Mouse (Mus musculus) ovary, postnatal 10 days (tissue): Measurements from ENCODE around the gene Gltpd2.
"Not testable (repeated sequence)": the region's sequence is repeated elsewhere in the genome, so short reads cannot be mapped to it uniquely, and the experiment has no call there.

Source experiments
- DNase-seq: peaks from one replicate; pipeline ENCODE4 v3.0.0; 2022; ENCODE audit warnings: low spot score

Gene Gltpd2

DNA sequence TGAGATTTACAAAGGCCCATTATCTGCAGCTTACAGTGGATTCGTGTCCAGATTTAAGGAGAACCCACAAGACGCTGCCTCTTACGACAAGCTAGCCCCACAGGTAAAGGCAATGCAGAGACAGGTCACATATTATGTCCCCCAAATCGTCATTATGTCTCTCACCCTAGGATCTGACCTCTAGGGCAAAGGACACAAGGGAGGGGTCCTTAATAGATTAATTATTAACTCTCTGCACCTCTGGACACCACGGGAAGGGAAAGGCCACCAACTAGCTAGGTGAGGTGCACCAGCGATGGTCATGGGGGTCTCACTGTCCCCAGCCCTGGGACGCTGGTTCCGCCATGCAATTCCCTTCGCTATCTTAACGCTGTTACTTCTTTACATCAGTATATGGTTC lies at the start of gene Gltpd2:
Gene Gltpd2 (plus strand): TSS at position 274 of the 400 bp plus-strand sequence.
- DNase-seq: no peak

- DNase-seq: no peak
Measured at GRCm38 (mm10) chr11:70469764-70470163, 49.2 kb upstream of the Gltpd2 start.

DNA sequence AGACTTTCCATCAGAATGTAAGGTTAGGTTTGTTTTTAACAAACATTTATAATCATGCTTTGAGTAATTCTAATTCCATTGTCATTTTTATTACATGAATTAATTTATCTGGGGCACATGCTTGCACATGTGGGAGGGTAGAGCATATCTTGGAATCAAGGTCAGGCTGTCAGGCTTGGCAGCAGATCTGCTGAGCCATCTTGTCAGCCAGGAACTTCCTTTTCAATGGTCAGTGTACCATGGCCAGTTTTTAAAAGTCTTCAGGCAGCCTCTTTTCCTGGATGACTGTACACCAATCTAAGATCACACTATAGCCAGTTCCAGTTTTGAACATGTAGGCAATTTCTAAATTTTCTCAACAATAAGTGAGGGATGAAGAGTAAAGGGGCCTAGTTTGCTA lies 46.3 kb upstream of the Gltpd2 start:
- DNase-seq: no peak

DNA sequence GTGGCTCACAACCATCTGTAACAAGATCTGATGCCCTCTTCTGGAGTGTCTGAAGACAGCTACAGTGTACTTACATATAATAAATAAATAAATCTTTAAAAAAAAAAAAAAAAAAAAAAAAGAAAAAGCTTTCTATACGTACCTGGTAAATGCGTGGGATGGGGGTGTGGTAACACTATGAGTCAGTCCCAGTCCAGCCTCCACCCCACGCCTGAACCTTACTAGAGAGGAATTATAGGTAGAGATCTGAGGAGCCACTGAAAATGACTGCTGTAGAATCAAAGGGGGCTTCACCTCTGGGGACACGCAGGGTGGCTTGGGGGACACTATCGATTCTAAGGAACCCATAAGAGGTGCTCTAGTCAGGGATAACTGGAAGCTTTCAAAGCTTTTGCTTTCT lies 45.7 kb upstream of the Gltpd2 start:
- not testable (repeated sequence) for DNase-seq

DNA sequence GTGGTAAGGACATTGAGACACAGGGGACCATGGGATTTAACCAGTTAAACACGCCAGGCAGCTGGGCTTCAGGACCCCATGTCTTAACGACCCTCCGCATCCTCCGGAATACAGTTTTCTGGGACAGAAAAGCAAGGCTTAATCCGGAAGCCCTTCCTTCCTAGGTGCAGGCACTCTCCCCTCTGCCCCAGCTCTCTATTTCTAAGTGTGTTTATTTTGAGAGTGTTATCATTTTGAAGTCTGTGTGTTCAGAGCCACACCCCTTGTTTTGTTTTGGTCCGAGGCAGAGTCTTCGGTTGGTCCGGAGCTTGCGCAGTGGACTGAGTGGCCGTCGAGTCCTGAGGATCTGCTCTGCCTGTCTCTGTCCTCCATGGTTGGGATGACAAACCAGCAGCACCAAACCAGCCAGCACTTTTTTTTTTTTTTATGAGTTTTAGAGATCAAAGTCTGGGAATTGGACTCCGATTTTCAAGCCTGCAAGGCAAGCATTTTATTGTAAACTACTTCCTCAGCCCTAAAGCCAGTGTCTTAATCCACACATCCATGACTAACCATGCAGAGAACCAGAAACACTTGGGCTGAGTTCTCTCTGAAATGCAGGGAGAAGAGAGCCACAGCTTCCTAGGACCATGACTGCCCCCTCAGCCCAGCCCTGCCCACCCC lies 44.0 kb upstream of the Gltpd2 start:
- DNase-seq: no peak

- no peak for DNase-seq
Measured at GRCm38 (mm10) chr11:70485498-70485897, 33.5 kb upstream of the Gltpd2 start.

DNA sequence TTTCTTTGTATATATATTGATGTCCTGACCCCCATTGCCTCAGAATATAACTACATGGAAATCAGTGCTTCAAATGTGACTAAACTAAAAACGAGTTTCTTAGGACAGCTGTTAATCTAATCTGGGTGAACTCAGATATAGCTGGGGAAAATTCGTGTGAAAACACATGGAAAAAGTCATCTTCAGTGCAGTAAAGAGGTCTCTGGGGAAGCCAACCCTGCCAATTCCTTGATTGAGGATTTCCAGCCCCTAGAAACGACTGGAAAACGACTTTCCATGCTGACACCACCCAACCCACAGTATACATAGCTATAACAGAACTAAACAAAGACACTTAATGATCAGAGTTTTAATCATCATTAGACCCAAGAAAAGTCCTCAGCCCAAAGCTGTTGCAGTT lies 31.2 kb upstream of the Gltpd2 start:
- no peak for DNase-seq

DNA sequence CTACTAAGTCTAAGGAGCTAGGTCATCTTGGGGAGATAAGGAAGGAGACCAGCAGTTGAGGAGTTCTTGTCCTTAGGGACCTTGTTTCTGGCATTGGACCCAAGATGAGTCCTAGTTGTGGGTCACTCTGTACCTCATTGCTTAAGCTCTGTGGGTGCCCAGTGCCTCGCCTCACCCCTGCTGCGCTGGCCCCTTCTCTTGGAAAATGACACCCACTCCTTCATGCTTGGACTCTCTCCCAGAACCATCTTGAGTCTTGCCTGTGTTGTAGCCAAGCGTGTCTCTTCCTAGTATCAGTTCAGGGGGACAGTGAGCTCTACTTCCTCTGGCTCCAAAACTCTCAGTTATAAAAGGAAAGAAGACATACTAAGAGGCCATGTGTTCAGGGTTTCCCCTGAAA lies 29.9 kb upstream of the Gltpd2 start:
- DNase-seq: no peak

DNA sequence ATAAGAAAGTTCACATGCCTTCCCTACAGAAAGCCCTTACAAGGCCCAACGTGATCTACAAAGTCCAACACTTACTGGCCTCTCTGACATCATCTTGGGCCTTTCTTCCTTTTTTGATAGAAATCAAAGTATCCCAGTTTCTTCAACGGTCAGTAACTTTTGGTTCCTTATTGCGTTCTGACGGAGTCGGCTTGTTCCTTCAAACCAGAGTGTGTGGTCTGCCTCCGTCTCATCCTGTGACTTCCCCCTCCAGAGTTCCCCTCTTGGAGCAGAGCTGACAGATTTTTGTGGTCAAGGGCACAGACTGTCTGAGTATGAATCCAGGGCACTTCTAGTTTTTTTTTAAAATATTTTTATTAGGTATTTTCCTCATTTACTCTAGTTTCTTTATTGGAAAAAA lies 29.3 kb upstream of the Gltpd2 start:
- no peak for DNase-seq

DNA sequence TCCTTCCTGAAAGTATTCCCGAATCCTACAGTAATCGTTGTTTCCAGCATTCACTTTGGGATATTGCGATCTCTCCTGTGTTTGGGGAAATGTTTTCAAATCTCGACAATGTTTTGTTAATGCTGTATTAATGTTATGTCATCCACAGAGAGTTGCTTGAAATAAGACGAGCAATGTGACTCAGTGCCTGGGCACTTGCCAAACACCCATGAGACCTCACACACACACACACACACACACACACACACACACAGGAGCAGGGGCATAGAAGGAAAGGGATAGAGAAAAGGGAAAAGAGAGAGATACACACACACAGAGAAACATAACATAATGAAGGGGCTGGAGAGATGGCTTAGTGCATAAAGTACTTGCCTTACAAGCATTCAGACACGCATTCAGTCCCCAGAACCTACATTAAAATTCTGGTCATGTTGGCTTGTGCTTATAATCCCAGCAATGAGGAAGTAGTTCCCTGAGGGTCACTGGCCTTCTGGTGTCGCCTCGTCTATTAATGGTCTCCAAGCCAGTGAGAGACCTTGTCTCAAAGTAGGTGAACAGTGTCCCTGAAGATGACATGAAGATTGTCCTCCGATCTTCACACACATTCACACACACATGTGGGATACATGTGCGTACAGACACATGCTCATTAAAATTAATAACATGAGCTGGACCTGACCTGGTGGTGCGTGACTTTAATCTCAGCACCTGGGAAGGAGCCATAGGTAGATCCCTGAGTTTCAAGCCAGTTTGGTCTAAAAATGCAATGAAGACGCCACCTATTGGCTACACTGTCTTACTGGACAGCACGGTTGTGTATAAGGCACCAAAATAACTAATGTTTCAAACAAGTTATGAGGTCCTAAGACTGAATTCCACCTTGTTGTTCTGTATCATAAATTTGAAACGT lies 19.2 kb upstream of the Gltpd2 start:
- no peak for DNase-seq

- no peak for DNase-seq
Measured at GRCm38 (mm10) chr11:70500476-70500812, 18.6 kb upstream of the Gltpd2 start.

- no peak for DNase-seq
Measured at GRCm38 (mm10) chr11:70502018-70502417, 17.0 kb upstream of the Gltpd2 start.

DNA sequence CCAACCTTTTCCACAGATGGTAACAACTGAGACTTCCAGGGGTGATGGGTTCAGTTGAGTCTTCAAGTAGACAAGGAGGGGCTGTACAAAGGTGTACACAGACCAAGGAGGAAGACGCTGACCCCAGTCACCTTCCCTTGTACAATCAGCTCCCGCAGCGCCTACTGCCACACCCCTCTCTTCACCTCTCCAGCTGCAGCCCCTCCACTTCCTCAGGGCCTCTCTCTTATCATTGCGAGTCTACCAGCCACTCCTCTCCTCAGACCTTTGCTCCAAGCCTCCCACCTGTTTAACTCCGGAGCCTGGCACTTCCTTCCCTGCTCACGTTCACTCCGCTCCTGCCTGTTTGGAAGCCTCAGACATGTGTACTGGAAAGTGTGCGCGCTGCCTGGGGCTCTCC lies 14.0 kb upstream of the Gltpd2 start, which contains the start of gene Tm4sf5:
Gene Tm4sf5 (plus strand): TSS at position 275 of the 400 bp plus-strand sequence.
- DNase-seq: no peak

DNA sequence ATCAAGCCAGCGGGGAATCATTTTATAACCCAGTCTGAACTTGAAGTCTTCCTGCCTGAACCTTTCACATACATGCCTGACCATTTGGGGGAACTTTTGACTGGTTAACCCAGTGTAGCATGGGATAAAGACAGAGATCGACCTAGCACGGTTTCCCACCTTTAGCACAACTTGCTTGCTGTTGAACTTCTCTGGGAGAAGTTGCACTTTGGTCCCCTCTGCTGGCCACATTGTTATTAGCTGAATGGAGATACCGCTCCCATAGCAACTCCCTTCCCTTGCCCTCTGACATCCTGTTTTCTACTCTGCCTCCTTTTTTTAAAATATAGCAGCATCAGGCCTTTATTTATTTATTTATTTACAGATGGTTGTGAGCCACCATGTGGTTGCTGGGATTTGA lies 12.6 kb upstream of the Gltpd2 start:
- no peak for DNase-seq

DNA sequence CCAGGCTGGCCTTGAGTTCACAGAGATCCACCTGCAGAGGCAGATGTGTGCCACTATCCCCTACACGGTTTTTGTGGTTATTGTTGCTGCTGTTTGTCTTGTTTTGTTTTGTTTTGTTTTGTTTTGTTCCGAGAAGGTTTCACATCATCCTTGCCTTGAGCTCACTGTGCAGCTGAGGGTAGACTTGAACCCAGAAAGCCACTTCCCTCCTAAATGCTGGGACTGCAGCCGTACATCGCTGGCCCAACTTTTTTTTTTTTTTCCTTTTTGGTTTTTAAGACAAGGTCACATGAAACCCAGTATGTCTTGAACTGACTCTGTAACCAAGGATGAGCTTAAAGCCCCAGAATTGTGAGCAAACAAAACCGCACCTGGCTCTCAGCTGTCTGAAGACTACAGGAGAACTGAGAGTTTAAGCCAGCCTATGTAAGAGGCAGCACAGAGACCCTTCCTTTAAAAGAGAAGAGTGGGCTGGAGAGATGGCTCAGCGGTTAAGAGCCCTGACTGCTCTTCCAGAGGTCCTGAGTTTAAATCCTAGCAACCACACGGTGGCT lies 12.0 kb upstream of the Gltpd2 start:
- no peak for DNase-seq

DNA sequence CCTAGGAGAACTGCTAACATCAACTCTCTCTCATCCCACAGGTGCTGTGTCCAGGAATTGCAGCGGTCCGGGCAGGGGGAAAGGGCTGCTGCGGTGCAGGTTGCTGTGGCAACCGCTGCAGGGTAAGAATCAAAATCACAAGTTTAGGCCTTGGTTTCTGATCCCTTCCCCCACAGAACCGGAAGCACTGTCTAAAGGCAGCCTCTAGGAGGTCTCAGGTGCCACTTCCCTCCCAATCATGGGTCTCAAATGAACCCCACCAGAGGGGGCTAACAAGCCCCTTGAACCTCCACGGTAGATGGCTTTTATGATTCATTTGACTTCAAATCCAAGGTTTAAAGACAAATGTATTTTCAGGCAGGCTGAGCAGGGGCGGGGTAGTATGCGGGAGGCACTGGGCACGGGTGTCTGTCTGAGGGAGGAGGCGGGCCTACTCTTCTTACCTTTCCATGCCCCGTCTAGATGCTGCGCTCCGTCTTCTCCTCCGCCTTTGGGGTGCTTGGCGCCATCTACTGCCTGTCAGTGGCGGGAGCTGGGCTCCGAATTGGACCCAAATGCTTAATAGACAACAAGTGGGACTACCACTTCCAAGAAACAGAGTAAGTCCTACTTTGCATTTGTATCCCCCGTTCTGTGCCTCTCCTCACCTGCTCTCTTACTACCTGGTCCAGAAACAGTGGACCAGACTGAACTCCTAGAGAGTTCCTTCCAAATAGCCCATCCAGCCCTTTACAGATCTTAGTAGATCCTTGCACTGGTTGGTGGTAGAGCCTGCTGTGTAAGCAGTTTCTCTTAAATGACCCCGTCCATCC lies 9.0 kb upstream of the Gltpd2 start:
- DNase-seq: no peak

DNA sequence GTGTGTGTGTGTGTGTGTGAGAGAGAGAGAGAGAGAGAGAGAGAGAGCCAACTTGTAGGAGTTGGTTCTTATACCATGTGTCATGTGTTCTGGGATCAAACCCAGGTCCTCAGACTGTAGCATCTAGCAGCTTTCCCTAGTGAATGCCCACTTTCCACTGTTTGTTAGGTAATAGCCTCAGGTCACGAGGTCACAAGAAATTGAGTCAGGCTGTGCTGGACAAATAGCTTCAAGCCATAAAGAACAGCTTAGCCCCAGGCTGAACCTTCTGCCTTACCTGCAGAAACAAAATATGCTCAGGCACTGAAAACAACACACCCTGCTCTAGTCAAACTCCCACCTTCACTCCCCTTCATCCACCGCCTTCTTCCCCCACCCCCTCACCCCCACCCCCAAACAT lies 7.8 kb upstream of the Gltpd2 start:
- DNase-seq: no peak

GRCm38 (mm10) chr11:70511825-70512224 lies 7.2 kb upstream of the Gltpd2 start:
- no peak for DNase-seq

DNA sequence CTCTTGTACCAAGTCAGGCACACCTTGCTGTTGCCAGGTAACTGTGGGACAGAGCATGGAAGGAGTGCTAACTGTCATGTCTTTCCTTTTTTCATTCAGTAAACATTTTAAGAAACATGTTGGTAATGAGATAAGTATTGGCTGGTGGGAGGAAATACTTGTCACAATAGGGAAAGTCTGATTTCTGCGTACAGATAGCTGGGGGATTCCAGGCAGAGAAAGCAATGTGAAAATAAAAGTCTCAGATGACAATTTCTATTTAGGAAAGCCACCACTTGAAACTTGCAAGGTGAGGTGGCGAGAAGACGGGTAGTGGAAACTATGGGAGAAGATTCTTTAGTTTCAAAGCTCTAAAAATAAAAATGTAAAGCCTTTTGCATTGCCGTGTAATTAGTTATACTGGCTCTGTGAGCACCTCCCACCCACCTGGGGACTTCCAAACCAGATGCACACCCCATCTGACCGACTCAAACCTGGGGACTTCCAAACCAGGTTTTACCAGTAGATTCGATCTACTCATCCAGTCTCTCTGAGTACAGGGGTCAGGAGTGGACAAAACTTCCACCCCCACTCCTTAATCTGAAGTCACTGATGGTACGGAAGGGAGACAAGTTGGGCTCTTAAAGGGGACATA lies 6.2 kb upstream of the Gltpd2 start:
- no peak for DNase-seq

DNA sequence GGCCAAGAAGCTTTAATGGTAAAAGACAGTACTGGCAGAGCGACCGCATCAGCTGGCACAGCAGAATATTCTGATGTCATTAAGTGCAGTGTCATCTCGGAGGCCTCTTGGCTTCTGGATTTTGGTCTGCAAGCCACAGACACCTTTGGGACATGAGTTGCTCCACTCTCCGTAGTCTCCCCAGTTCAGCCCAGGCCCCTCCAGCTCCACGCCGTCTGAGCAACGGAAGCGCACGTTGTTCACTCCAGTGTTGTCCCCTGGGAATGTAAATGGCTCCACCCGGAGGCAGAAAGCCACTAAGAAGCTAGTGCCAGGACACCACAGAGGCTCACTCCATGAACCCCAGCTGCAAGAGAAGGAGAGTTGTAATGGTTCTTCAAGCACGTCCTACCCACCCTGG lies 5.5 kb upstream of the Gltpd2 start:
- DNase-seq: no peak

DNA sequence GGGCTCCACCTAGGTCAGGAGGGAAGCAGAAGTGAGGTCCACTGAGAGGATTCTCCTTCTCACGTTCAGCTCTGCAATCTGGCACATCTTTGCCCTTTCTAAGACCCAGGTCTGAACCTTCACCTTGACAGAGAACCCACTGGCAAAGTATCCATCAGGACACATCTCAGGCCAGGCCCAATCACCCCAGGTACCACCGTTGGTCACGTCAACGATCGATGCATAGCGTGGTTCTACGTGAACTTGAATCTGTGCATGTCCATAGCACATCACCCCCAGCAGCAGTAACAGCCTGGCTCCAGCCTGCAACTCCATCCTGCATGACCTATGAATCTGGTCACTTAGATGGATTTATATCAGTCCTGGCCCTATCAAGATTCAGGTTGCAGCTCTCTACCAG lies 4.7 kb upstream of the Gltpd2 start, which contains the start of gene Vmo1:
Gene Vmo1 (minus strand): TSS at position 329 of the 400 bp plus-strand sequence.
- DNase-seq: no peak

DNA sequence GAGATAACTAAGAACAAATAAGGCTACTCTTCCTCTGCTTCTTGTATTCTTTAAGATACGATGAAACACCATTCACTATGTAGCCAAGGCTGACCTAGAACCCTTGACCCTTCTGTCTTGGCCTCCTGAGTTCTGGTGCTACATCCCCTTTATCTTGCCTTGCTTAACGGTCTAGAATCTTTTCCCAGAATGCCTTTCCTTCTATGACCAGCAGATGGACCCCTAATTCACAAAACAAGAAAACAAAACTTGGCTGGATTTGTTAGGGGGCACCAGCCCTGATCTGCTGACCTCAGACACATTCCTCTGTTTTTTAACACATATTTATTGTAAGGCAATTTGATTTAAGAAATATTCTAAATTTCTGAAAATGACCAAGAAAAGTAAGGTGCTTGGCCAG lies 2.6 kb upstream of the Gltpd2 start:
- no peak for DNase-seq
